Mouse (Mus musculus): ENCODE measurements around the gene Slc6a14. TPM values are rescaled to one million over a fixed set of nuclear protein-coding genes. Genes with fewer than 3 reads are reported as not detected.

Gene Slc6a14
- total RNA-seq (2021): not detected
- long read RNA-seq, experiment 1: 0 reads
- long read RNA-seq, experiment 2: 0 reads

- no peak within 1 kb of the TSS for H3K4me3 ChIP-seq
- no peak for DNase-seq (ENCODE audit: low spot score in 2 of 2)
- TF ChIP-seq CTCF (conservative IDR thresholded peaks at IDR 0.05): no peak
- H3K27ac ChIP-seq: no peak within 1 kb of the TSS
Observed at GRCm38 (mm10) chrX:21714829-21715228, at the start of gene Slc6a14. TSS of gene Slc6a14 (plus strand) at chrX:21714896.

DNA sequence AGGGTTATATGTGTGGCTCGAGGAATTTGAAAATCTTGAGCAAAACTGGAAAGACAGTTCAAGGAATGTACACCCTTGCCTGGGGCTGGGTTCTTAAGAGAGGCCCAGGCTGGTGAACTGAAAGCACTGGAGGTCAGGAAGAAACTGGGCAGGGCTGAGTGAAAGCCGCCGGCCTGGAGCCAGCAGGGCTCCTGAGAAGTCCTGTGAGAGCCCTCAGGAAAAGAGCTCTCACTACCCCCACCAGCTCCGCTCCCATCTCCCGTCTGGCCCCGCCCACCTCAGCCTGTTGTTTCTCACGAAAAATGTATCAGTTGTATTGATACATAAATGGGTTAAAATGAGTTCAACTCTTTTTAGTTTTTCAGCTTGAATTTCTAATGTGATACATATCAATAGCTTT is 43.8 kb upstream of the Slc6a14 start:
- no peak for TF ChIP-seq CTCF (conservative IDR thresholded peaks at IDR 0.05)
- no peak overlapping the region for H3K4me3 ChIP-seq
- DNase-seq (ENCODE audit: low spot score in 2 of 2): no peak
- H3K27ac ChIP-seq: no peak overlapping the region

GRCm38 (mm10) chrX:21695220-21695619 is 19.5 kb upstream of the Slc6a14 start:
- Histone ChIP-seq H3K4me3 (no peak overlapping the region), H3K27ac (no peak overlapping the region)
- TF ChIP-seq CTCF (conservative IDR thresholded peaks at IDR 0.05): no peak
- DNase-seq (ENCODE audit: low spot score in 2 of 2): no peak

DNA sequence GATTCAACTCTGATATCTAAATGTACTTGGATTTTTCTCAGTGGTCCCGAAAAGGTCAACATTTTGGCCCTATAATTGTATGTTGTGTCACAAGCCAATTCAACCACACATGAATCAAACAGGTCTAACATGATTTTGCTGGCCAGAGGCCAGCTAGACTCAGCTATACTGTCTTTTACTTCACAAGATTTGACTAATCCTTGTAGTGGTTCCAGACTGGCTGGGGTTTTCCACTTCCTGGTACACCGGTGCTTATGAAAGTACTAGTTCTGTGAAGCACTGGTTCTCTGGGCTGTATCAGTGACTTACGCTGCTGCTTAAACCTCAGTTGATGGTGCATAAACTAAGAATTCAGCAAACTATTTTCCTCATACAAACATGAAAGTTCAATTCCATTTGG is 19.0 kb upstream of the Slc6a14 start:
- DNase-seq (ENCODE audit: low spot score in 2 of 2): no peak
- Histone ChIP-seq H3K27ac (no peak overlapping the region), H3K4me3 (no peak overlapping the region)
- TF ChIP-seq CTCF (conservative IDR thresholded peaks at IDR 0.05): no peak

DNA sequence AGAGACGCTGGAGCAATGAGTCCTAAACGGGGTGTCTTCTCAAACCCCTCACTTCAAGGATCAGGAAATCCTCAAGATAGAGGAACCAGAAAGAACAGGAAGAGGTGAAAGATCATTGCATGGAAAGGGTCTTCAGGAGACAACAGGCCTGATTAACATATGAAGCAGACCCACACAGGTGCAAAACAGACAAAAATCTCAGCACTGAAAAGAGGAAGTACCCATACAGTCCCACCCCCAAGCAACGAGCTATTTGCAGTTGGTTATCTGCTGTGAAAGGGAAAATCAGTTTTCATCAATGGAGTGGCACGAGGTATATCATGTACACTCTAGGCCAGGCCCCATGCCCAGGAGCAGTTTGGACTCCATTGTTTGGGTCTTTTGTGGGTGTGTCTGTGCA is 13.1 kb upstream of the Slc6a14 start:
- no peak for DNase-seq (ENCODE audit: low spot score in 2 of 2)
- no peak for TF ChIP-seq CTCF (conservative IDR thresholded peaks at IDR 0.05)
- Histone ChIP-seq H3K27ac (no peak overlapping the region), H3K4me3 (no peak overlapping the region)

DNA sequence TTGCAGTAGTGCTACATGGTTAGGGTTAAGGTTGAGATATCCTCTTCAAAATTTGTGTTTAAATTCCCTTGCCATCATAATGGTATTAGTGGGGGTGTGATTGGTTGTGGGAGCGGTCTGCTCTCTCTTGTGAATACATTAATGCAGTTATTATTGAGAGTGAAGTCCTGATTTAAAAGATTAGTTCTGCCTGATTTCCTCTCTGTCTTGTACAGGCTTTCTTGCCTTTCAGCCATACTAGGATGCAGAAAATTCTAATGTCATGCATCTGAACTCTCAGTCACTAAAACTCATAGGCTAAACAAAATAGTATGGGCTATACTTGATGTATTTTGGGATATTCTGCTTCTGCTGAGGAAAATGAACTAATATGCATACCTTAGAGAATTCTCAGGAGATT is 10.2 kb upstream of the Slc6a14 start:
- no peak overlapping the region for H3K27ac ChIP-seq
- no peak for TF ChIP-seq CTCF (conservative IDR thresholded peaks at IDR 0.05)
- DNase-seq (ENCODE audit: low spot score in 2 of 2): no peak
- H3K4me3 ChIP-seq: no peak overlapping the region

DNA sequence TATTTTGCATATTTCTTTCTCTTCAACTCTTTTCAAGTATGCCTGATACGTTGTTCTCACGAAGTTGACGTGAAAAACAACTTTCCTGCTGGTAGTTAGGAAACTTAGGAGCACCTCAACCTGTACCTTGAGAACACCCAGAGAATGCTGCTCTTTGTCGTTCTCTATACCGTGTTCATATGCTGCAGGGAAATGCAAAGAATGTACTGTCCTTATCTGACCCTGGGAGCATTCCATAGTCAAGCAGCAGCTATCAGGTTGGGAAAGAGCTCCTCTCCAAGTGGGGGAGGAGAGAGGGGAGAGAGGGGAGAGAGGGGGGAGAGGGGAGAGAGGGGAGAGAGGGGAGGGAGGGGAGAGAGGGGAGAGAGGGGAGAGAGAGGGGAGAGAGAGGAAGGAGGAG is 597 bp downstream of the Slc6a14 start:
- Histone ChIP-seq H3K27ac (no peak overlapping the region), H3K4me3 (no peak overlapping the region)
- TF ChIP-seq CTCF (conservative IDR thresholded peaks at IDR 0.05): no peak
- DNase-seq (ENCODE audit: low spot score in 2 of 2): no peak

- no peak for TF ChIP-seq CTCF (conservative IDR thresholded peaks at IDR 0.05)
- Histone ChIP-seq H3K4me3 (no peak overlapping the region), H3K27ac (no peak overlapping the region)
- DNase-seq (ENCODE audit: low spot score in 2 of 2): no peak
Observed at GRCm38 (mm10) chrX:21716885-21717284, 2.2 kb downstream of the Slc6a14 start.

- no peak within 1 kb of the TSS for H3K4me3 ChIP-seq
- no peak within 1 kb of the TSS for H3K27ac ChIP-seq
- no peak for DNase-seq (ENCODE audit: low spot score in 2 of 2)
- no peak for TF ChIP-seq CTCF (conservative IDR thresholded peaks at IDR 0.05)
Observed at GRCm38 (mm10) chrX:21744997-21745396, 30.3 kb downstream of the Slc6a14 start, which contains the start of gene Gm28269. TSS of gene Gm28269 (minus strand) at chrX:21745097.

Other genes with a start within 250 kb of the Slc6a14 start
- gene Agtr2, start 230.4 kb upstream of the Slc6a14 start, total RNA-seq (2021): under 1 TPM; 0.54 to 0.64 TPM
- not detected for gene Gm28269, start 30.2 kb downstream of the Slc6a14 start, total RNA-seq (2021)